12 mouse cellular contexts compared by ENCODE assay signal in genomic region chr17:52649186-52649585, GRCm38 (mm10). TPM values are rescaled to one million over a fixed set of nuclear protein-coding genes. Genes with fewer than 3 reads are reported as not detected.
A peak's percentile ranks its signal among the peaks of the same experiment; 100 is the strongest.
DNase-seq lines count a peak whose midpoint lies in the region; ATAC-seq and TF ChIP-seq lines count a peak whose summit lies in the region.
"Had no signal": no experiment of that assay in that cellular context is flagged by ENCODE, and none has a peak within 500 bp of the region (broad histone marks: within the 10 kb centered on the region; RNA-seq: fewer than 3 reads in every experiment).

No protein-coding gene starts in this region.

- no peaks in the 10 kb centered on the region for H3K4me1 ChIP-seq in intestine, postnatal 0 days (replicated peaks; ENCODE audit: control insufficient read depth, insufficient read depth, low read length)
- no peaks in the 10 kb centered on the region for H3K4me1 ChIP-seq in intestine, embryonic 16.5 days (ENCODE audit: control insufficient read depth, insufficient read depth, low read length)
- no peaks in the 10 kb centered on the region for H3K4me1 ChIP-seq in forebrain, embryonic 15.5 days
- H3K4me1 ChIP-seq: embryonic facial prominence, embryonic 15.5 days; stomach, embryonic 15.5 days had no signal

- H3K27me3 ChIP-seq in intestine, postnatal 0 days (replicated peaks; ENCODE audit: control insufficient read depth, insufficient read depth, low read length) = no peaks in the 10 kb centered on the region
- no peaks in the 10 kb centered on the region for H3K27me3 ChIP-seq in intestine, embryonic 16.5 days (replicated peaks; ENCODE audit: control insufficient read depth, insufficient read depth, low read length)
- H3K27me3 ChIP-seq in forebrain, embryonic 15.5 days = no peaks in the 10 kb centered on the region
- H3K27me3 ChIP-seq: embryonic facial prominence, embryonic 15.5 days; hindbrain, embryonic 13.5 days; stomach, embryonic 15.5 days had no signal

- no peaks in the 10 kb centered on the region for H3K36me3 ChIP-seq in intestine, postnatal 0 days (ENCODE audit: control insufficient read depth, insufficient read depth)
- H3K36me3 ChIP-seq in intestine, embryonic 16.5 days (ENCODE audit: control insufficient read depth, insufficient read depth, low read length) = no peaks in the 10 kb centered on the region
- H3K36me3 ChIP-seq in forebrain, embryonic 15.5 days = no peaks in the 10 kb centered on the region
- H3K36me3 ChIP-seq: embryonic facial prominence, embryonic 15.5 days; hindbrain, embryonic 13.5 days; stomach, embryonic 15.5 days had no signal

- no peak overlapping the region for H3K9ac ChIP-seq in intestine, postnatal 0 days (ENCODE audit: low read depth, low read length)
- H3K9ac ChIP-seq in intestine, embryonic 16.5 days (ENCODE audit: low read depth, low read length) = no peak overlapping the region
- H3K9ac ChIP-seq in forebrain, embryonic 15.5 days (replicated peaks) = no peak overlapping the region
- H3K9ac ChIP-seq: embryonic facial prominence, embryonic 15.5 days; hindbrain, embryonic 13.5 days; stomach, embryonic 15.5 days had no signal

- H3K27ac ChIP-seq in intestine, postnatal 0 days (ENCODE audit: low read depth, low read length) = no peak overlapping the region
- no peak overlapping the region for H3K27ac ChIP-seq in intestine, embryonic 16.5 days (ENCODE audit: low read length)
- H3K27ac ChIP-seq in forebrain, embryonic 15.5 days (replicated peaks) = no peak overlapping the region
- H3K27ac ChIP-seq: embryonic facial prominence, embryonic 15.5 days; hindbrain, embryonic 13.5 days; stomach, embryonic 15.5 days had no signal

- no peak overlapping the region for H3K4me3 ChIP-seq in intestine, postnatal 0 days (ENCODE audit: low read depth, low read length)
- H3K4me3 ChIP-seq in intestine, embryonic 16.5 days (ENCODE audit: low read length) = no peak overlapping the region
- no peak overlapping the region for H3K4me3 ChIP-seq in forebrain, embryonic 15.5 days
- H3K4me3 ChIP-seq: embryonic facial prominence, embryonic 15.5 days; hindbrain, embryonic 13.5 days; stomach, embryonic 15.5 days had no signal

- DNase-seq in right cerebral cortex, postnatal 14 days = peak; percentile 4
- DNase-seq in right cerebral cortex, adult 2 months (ENCODE audit: low spot score in 2 of 2) = no peak
- no peak for DNase-seq in c-Kit-positive CD71-positive TER-119-positive erythroid progenitor cells, embryonic 14.5 days (ENCODE audit: low spot score)
- DNase-seq: gastrocnemius, postnatal 25 days; lung, adult 18-20 months had no signal

- no peak for ATAC-seq in intestine, postnatal 0 days
- no peak for ATAC-seq in intestine, embryonic 16.5 days
- ATAC-seq in granulocyte monocyte progenitor cell, adult 5-6 weeks (replicated peaks; ENCODE audit: poor library complexity, severe bottlenecking) = peak; percentile 40; the same call in 1 of the 2 replicates
- no peak for ATAC-seq in forebrain, embryonic 15.5 days (replicated peaks)

- no peaks in the 10 kb centered on the region for H3K9me3 ChIP-seq in intestine, postnatal 0 days (ENCODE audit: control insufficient read depth)
- H3K9me3 ChIP-seq in intestine, embryonic 16.5 days (ENCODE audit: control insufficient read depth, low read length) = no peaks in the 10 kb centered on the region
- no peaks in the 10 kb centered on the region for H3K9me3 ChIP-seq in forebrain, embryonic 15.5 days
- H3K9me3 ChIP-seq: embryonic facial prominence, embryonic 15.5 days; hindbrain, embryonic 13.5 days; stomach, embryonic 15.5 days had no signal

- TF ChIP-seq CTCF in intestine, postnatal 0 days (IDR thresholded peaks at IDR 0.05; ENCODE audit: low read depth) = peak; percentile 39

- no peak overlapping the region for H3K4me2 ChIP-seq in intestine, postnatal 0 days (replicated peaks; ENCODE audit: low read depth)
- H3K4me2 ChIP-seq in intestine, embryonic 16.5 days (ENCODE audit: low read depth, low read length) = no peak overlapping the region
- H3K4me2 ChIP-seq in forebrain, embryonic 15.5 days (replicated peaks) = no peak overlapping the region
- H3K4me2 ChIP-seq: embryonic facial prominence, embryonic 15.5 days; hindbrain, embryonic 13.5 days; stomach, embryonic 15.5 days had no signal

RNA-seq across cellular contexts. Expression of gene Kcnh8, which starts 46.7 kb away (rescaled TPM):
- 0.16 and 0.20 TPM in 2 replicates for polyA plus RNA-seq in intestine, postnatal 0 days (2015; fragmentation: Nextera tagmentation; extraction: Ambion mirVana)
- polyA plus RNA-seq in intestine, embryonic 16.5 days (2015; fragmentation: Nextera tagmentation; extraction: Ambion mirVana) = 0.27 and 0.33 TPM in 2 replicates
- total RNA-seq in granulocyte monocyte progenitor cell, adult 5-6 weeks (2014; fragmentation: Nextera tagmentation) = not detected in 2 replicates
- not detected in 2 replicates for total RNA-seq in granulocyte monocyte progenitor cell, adult 5-6 weeks (2017)
- 4.1 and 4.4 TPM in 2 replicates for polyA plus RNA-seq in forebrain, embryonic 15.5 days (2015; fragmentation: Nextera tagmentation; extraction: Ambion mirVana)
- total RNA-seq: gastrocnemius, postnatal 25 days had no signal
